Mouse (Mus musculus): ENCODE measurements around the gene Rnf41. TPM values are rescaled to one million over a fixed set of nuclear protein-coding genes. Genes with fewer than 3 reads are reported as not detected.

Rnf41 gene
- total RNA-seq (2021) (10 to 100 TPM; 39.1 to 41.7 TPM), polyA plus RNA-seq (2012; rRNA removed) (24.4 and 28.4 TPM in 2 replicates)
- long read RNA-seq, transcript Rnf41-201 (7 exons, 3,144 nt), result major isoform, 30 of 46 reads
- long read RNA-seq, partial matches to known transcripts, result 10 of 46 reads
- long read RNA-seq, other reads (novel, unspliced or antisense), result 5 of 46 reads

- peak; percentile 98 for DNase-seq
Measured at GRCm38 (mm10) chr10:128411211-128412054, at the start of gene Rnf41, which contains the start of gene Nabp2. Gene Rnf41 (plus strand): TSS chr10:128411657. Gene Nabp2 (minus strand): TSS chr10:128411492.

- DNase-seq, result no peak
Measured at GRCm38 (mm10) chr10:128361836-128362235, 49.6 kb upstream of the Rnf41 start.

- DNase-seq, result peak; percentile 62
Measured at GRCm38 (mm10) chr10:128362568-128362967, 48.9 kb upstream of the Rnf41 start.

- DNase-seq, result no peak
Measured at GRCm38 (mm10) chr10:128367899-128368401, 43.5 kb upstream of the Rnf41 start.

GRCm38 (mm10) chr10:128368402-128369217 is 42.8 kb upstream of the Rnf41 start, which contains the start of gene Coq10a:
Gene Coq10a (minus strand): TSS chr10:128368997.
- peak; percentile 96 for DNase-seq

- DNase-seq, result no peak
Measured at GRCm38 (mm10) chr10:128369218-128369543, 42.3 kb upstream of the Rnf41 start.

GRCm38 (mm10) chr10:128369599-128369998 is 41.9 kb upstream of the Rnf41 start:
- no peak for DNase-seq

- DNase-seq, result no peak
Measured at GRCm38 (mm10) chr10:128370021-128370420, 41.4 kb upstream of the Rnf41 start.

- no peak for DNase-seq
Measured at GRCm38 (mm10) chr10:128370601-128371000, 40.9 kb upstream of the Rnf41 start.

- no peak for DNase-seq
Measured at GRCm38 (mm10) chr10:128372142-128372541, 39.3 kb upstream of the Rnf41 start.

- DNase-seq, result no peak
Measured at GRCm38 (mm10) chr10:128372989-128373748, 38.3 kb upstream of the Rnf41 start.

- no peak for DNase-seq
Measured at GRCm38 (mm10) chr10:128374393-128374792, 37.1 kb upstream of the Rnf41 start.

GRCm38 (mm10) chr10:128376099-128376454 is 35.4 kb upstream of the Rnf41 start:
- DNase-seq, result no peak

GRCm38 (mm10) chr10:128376455-128377211 is 34.8 kb upstream of the Rnf41 start, which contains the start of gene Ankrd52:
Gene Ankrd52 (plus strand): TSS chr10:128377115.
- DNase-seq, result peak; percentile 94

GRCm38 (mm10) chr10:128377222-128377939 is 34.1 kb upstream of the Rnf41 start:
- DNase-seq, result no peak

GRCm38 (mm10) chr10:128377940-128378448 is 33.5 kb upstream of the Rnf41 start:
- DNase-seq, result no peak

- DNase-seq, result peak; percentile 65
Measured at GRCm38 (mm10) chr10:128378462-128378861, 33.0 kb upstream of the Rnf41 start.

GRCm38 (mm10) chr10:128379260-128379659 is 32.2 kb upstream of the Rnf41 start:
- no peak for DNase-seq

- DNase-seq, result no peak
Measured at GRCm38 (mm10) chr10:128380565-128380964, 30.9 kb upstream of the Rnf41 start.

GRCm38 (mm10) chr10:128382482-128382881 is 29.0 kb upstream of the Rnf41 start:
- no peak for DNase-seq

All from adrenal gland, adult 2 months (tissue).